Mouse (Mus musculus) liver, postnatal 0 days (tissue): Measurements from ENCODE around the gene Mobp. TPM values are rescaled to one million over a fixed set of nuclear protein-coding genes. Genes with fewer than 3 reads are reported as not detected.
A peak's percentile ranks its signal among the peaks of the same experiment; 100 is the strongest.

Experiments used
- ATAC-seq: fragments of 200-750 bp; cut with Nextera tagmentation; 2 replicates; pipeline ENCODE4 v1.8.0; 2017; ENCODE audit warnings: mild to moderate bottlenecking, moderate library complexity
- DNase-seq: peaks from one replicate; pipeline ENCODE4 v3.0.0-alpha.2; 2016
- H3K27ac ChIP-seq: fragments of 300-500 bp; sonication (generic); 2 replicates; pipeline ENCODE4 v1.5.1; 2014; ENCODE audit warnings: antibody characterized with exemption, moderate library complexity, mild to moderate bottlenecking, low read depth
- H3K27me3 ChIP-seq: fragments of 300-500 bp; sonication (generic); 2 replicates; pipeline ENCODE4 v1.6.1; 2014; ENCODE audit warnings: low read length, control low read depth, mixed read lengths; ENCODE audit not compliant: insufficient read depth
- H3K36me3 ChIP-seq: fragments of 300-500 bp; sonication (generic); replicated peaks from 2 replicates; pipeline ENCODE4 v1.6.1; 2014; ENCODE audit warnings: mild to moderate bottlenecking, control low read depth, low read length, moderate library complexity, mixed read lengths; ENCODE audit not compliant: insufficient read depth
- H3K4me1 ChIP-seq: fragments of 300-500 bp; sonication (generic); 2 replicates; pipeline ENCODE4 v1.6.1; 2014; ENCODE audit warnings: antibody characterized with exemption, mild to moderate bottlenecking, control low read depth; ENCODE audit not compliant: insufficient read depth
- H3K4me2 ChIP-seq: fragments of 300-500 bp; sonication (generic); 2 replicates; pipeline ENCODE4 v1.6.1; 2014; ENCODE audit warnings: low read depth, mild to moderate bottlenecking, low read length, moderate library complexity, mixed read lengths
- H3K4me3 ChIP-seq: fragments of 300-500 bp; sonication (generic); 2 replicates; pipeline ENCODE4 v1.5.1; 2014; ENCODE audit warnings: low read depth, low read length
- H3K9ac ChIP-seq: fragments of 300-500 bp; sonication (generic); replicated peaks from 2 replicates; pipeline ENCODE4 v1.6.1; 2014; ENCODE audit warnings: mild to moderate bottlenecking, moderate library complexity
- H3K9me3 ChIP-seq: fragments of 300-500 bp; sonication (generic); 2 replicates; pipeline ENCODE4 v1.6.1; 2016; ENCODE audit warnings: mild to moderate bottlenecking, control low read depth, low read length, mixed read lengths
- CTCF ChIP-seq: sonication (generic); IDR thresholded peaks from 2 replicates; pipeline ENCODE4 v1.5.1; 2016; ENCODE audit warnings: antibody characterized with exemption, low read depth
- EP300 ChIP-seq: IDR thresholded peaks from 2 replicates; pipeline ENCODE4 v1.6.1; 2016; ENCODE audit warnings: antibody characterized with exemption, low read depth, mild to moderate bottlenecking
- WGBS: fragments of 180-500 bp; shearing (Covaris S2); extraction: QIAGEN DNeasy Blood & Tissue Kit; methylation state at CpG from one replicate; pipeline ENCODE4 v1.1.7; 2014; ENCODE audit not compliant: insufficient replicate concordance; 5-methylcytosine and 5-hydroxymethylcytosine counted together
- polyA plus RNA-seq: library from polyadenylated mRNA; unstranded; fragments of >200 nt; fragmentation: Nextera tagmentation; extraction: Ambion mirVana; gene quantifications from 2 replicates; pipeline ENCODE4 v1.2.1, GENCODE M21; 2015

Mobp gene
- polyA plus RNA-seq, 1 experiment from 2014 or later: not detected

- H3K4me3 ChIP-seq: no peak overlapping the region
- H3K4me2 ChIP-seq: peak overlapping the region; percentile 51
- DNase-seq: no peak
- peaks cover 43% of the 10 kb centered on the region for H3K4me1 ChIP-seq
- 86% methylated on average over 6 of the region's 7 CpGs for WGBS
- H3K27ac ChIP-seq: peak overlapping the region; percentile 100; the same call in 1 of the 2 replicates
- H3K9me3 ChIP-seq: no peaks in the 10 kb centered on the region
- no peak for ATAC-seq
- H3K9ac ChIP-seq: no peak overlapping the region
- no peaks in the 10 kb centered on the region for H3K27me3 ChIP-seq
- peaks cover 21% of the 10 kb centered on the region for H3K36me3 ChIP-seq
- TF ChIP-seq CTCF (no peak), EP300 (no peak)
Measured at GRCm38 (mm10) chr9:120113456-120113855, 36.1 kb upstream of the Mobp start.

- Histone ChIP-seq H3K4me1 (peaks cover 43% of the 10 kb centered on the region), H3K9me3 (no peaks in the 10 kb centered on the region), H3K27ac (peak overlapping the region; percentile 89), H3K36me3 (peaks cover 25% of the 10 kb centered on the region), H3K4me3 (peak overlapping the region; percentile 45), H3K4me2 (peak overlapping the region; percentile 63), H3K9ac (peak overlapping the region; percentile 78), H3K27me3 (no peaks in the 10 kb centered on the region)
- TF ChIP-seq EP300 (no peak), CTCF (no peak)
- WGBS: 76% methylated on average over 17 of the region's 17 CpGs
- DNase-seq (peak; percentile 20), ATAC-seq (no peak)
Measured at GRCm38 (mm10) chr9:120114051-120114788, 35.3 kb upstream of the Mobp start.

GRCm38 (mm10) chr9:120114789-120115151, 34.7 kb upstream of the Mobp start:
- no peaks in the 10 kb centered on the region for H3K27me3 ChIP-seq
- H3K4me1 ChIP-seq: peaks cover 43% of the 10 kb centered on the region
- peak overlapping the region; percentile 45 for H3K4me3 ChIP-seq
- TF ChIP-seq EP300: 0 out of 2 replicates have a peak, but pooled peaks have one; percentile 22
- no peak for TF ChIP-seq CTCF
- peaks cover 30% of the 10 kb centered on the region for H3K36me3 ChIP-seq
- DNase-seq (peak; percentile 43), ATAC-seq (peak; percentile 5)
- 81% methylated on average over 2 of the region's 2 CpGs for WGBS
- H3K9ac ChIP-seq: peak overlapping the region; percentile 78
- H3K27ac ChIP-seq: peak overlapping the region; percentile 89
- peak overlapping the region; percentile 63 for H3K4me2 ChIP-seq
- no peaks in the 10 kb centered on the region for H3K9me3 ChIP-seq

GRCm38 (mm10) chr9:120115580-120115979, 33.9 kb upstream of the Mobp start:
- Histone ChIP-seq H3K9ac (peak overlapping the region; percentile 78), H3K36me3 (peaks cover 38% of the 10 kb centered on the region), H3K27me3 (no peaks in the 10 kb centered on the region), H3K9me3 (no peaks in the 10 kb centered on the region), H3K4me2 (peak overlapping the region; percentile 63), H3K4me3 (peak overlapping the region; percentile 45), H3K4me1 (peaks cover 43% of the 10 kb centered on the region), H3K27ac (peak overlapping the region; percentile 89)
- peak; percentile 75 for DNase-seq
- ATAC-seq: peak; percentile 83
- 55% methylated on average over 5 of the region's 5 CpGs for WGBS
- peak; percentile 52 for TF ChIP-seq CTCF
- peak; percentile 93 for TF ChIP-seq EP300

- Histone ChIP-seq H3K9ac (peak overlapping the region; percentile 78), H3K4me1 (peaks cover 40% of the 10 kb centered on the region), H3K4me3 (peak overlapping the region; percentile 45), H3K27me3 (no peaks in the 10 kb centered on the region), H3K9me3 (no peaks in the 10 kb centered on the region), H3K27ac (peak overlapping the region; percentile 89), H3K36me3 (peaks cover 45% of the 10 kb centered on the region), H3K4me2 (peak overlapping the region; percentile 63)
- DNase-seq (peak; percentile 59), ATAC-seq (peak; percentile 60)
- WGBS: 46% methylated on average over 8 of the region's 8 CpGs
- TF ChIP-seq CTCF (no peak), EP300 (peak; percentile 64; the same call in 1 of the 2 replicates)
Measured at GRCm38 (mm10) chr9:120116184-120116624, 33.3 kb upstream of the Mobp start.

- peaks cover 24% of the 10 kb centered on the region for H3K4me1 ChIP-seq
- TF ChIP-seq CTCF (no peak), EP300 (no peak)
- WGBS: 61% methylated on average over 4 of the region's 4 CpGs
- ATAC-seq (no peak), DNase-seq (no peak)
- H3K9me3 ChIP-seq: no peaks in the 10 kb centered on the region
- H3K9ac ChIP-seq: no peak overlapping the region; the same call in 1 of the 2 replicates
- peaks cover 63% of the 10 kb centered on the region for H3K36me3 ChIP-seq
- H3K4me3 ChIP-seq: no peak overlapping the region
- H3K4me2 ChIP-seq: peak overlapping the region; percentile 63; the same call in 1 of the 2 replicates
- peak overlapping the region; percentile 89; the same call in 1 of the 2 replicates for H3K27ac ChIP-seq
- H3K27me3 ChIP-seq: no peaks in the 10 kb centered on the region
Measured at GRCm38 (mm10) chr9:120118212-120118611, 31.3 kb upstream of the Mobp start.
